Mouse (Mus musculus) R1 (cell line): ENCODE data around the gene Nfkbid.

ENCODE experiments used
- DNase-seq: peaks from one replicate; pipeline ENCODE4 v3.0.0-alpha.2; 2018; ENCODE audit warnings: low read depth, low spot score

Nfkbid gene

DNA sequence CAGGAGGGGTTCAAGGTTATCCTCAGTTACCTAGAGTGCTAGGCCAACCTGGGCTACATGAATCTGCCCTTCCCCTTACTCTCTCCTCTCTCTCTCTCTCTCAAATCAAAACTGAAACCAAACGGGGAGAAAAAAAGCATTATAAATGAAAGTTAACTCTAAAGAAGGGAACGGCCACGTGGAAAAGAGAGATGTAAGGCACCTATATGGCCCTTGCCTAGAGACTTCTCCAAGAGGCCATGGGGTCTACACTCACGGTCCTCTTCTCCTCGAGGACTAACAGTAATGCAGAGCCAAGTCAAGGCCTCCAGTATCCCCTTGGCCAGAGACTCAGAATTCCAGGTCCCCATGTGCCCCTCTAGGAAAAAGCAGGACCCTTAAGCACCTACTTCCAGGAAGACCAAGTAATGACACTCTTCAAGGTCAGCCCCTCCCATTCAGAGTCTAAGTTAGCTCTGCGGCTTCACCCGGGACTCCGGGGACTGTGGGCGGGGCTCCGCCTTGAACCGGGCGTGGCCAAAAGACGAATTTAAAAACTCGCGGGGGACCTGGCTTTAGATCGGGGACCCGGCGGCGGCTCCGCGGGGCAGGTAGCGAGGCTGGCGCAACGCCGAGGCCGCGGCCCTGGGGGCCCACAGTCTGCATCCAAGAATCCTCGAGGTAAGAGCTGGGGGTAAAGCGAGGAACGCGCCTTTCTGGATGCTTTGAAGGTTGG, at the start of gene Nfkbid:
Gene Nfkbid (plus strand): TSS at position 558 of the 715 bp plus-strand sequence.
- DNase-seq = peak; percentile 89

- DNase-seq = peak; percentile 100
Measured at GRCm38 (mm10) chr7:30373501-30373962, 48.0 kb upstream of the Nfkbid start.

DNA sequence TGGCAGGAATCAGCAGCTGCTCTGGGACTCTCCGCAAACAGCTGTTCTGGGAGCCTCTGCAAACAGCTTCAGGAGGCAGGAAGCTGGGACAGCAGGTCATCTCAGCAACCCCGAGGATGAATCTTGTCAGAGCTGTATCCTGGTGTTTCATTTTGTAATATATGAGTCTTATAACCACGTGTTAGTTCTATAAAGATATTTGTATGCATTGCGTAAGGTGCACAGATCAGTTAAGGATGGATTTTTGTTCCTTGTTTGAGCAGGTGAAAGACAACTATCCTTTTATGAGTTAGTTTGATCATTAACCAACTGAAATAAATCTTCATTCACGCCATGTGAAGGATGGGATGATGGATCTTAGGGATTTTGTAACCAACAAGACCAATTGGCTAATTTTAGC, 41.5 kb upstream of the Nfkbid start:
- DNase-seq = no peak

- DNase-seq = peak; percentile 62
Measured at GRCm38 (mm10) chr7:30384106-30384505, 37.4 kb upstream of the Nfkbid start.

GRCm38 (mm10) chr7:30392746-30393520, 28.6 kb upstream of the Nfkbid start:
- no peak for DNase-seq

DNA sequence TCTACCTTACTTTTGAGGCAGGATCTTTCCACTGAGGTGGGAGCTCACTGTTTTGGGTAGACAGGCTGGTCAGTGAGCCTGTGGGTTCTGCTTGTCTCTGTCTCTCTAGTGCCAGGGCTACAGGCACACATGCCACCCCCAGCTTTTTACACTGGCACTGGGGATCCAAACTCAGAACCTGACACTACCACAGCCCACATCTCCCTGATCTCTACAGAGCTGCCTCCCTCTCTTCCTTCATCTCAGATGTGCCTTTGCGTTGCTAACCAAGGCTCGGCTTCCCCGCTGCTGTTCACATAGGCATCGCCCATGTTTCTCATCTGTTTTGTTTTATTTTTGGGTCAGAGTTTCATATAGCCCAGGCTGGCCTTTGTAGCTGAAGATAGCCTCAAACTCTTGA, 27.9 kb upstream of the Nfkbid start:
- DNase-seq = no peak

- DNase-seq = no peak
Measured at GRCm38 (mm10) chr7:30394379-30394778, 27.2 kb upstream of the Nfkbid start.

- peak; percentile 45 for DNase-seq
Measured at GRCm38 (mm10) chr7:30394871-30395270, 26.7 kb upstream of the Nfkbid start.

GRCm38 (mm10) chr7:30399671-30400070, 21.9 kb upstream of the Nfkbid start:
- DNase-seq = no peak

DNA sequence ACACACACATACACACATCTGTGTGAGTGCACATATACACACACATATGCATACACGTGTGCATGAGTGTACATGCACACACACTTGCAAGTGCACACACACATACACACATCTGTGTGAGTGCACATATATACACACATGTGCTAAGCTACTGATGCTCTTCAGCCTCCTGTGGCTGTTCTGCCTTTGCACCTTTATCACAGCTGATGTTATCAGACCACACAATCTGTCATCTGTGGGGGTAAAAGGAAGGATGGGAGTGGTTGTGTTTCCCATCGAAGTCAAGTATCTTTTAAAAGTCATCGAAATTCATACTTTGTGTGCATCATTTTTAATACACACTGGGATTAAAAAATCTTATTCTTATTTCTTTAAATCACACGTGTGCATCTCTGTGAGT, 19.2 kb upstream of the Nfkbid start:
- no peak for DNase-seq

- no peak for DNase-seq
Measured at GRCm38 (mm10) chr7:30408639-30409038, 12.9 kb upstream of the Nfkbid start.

DNA sequence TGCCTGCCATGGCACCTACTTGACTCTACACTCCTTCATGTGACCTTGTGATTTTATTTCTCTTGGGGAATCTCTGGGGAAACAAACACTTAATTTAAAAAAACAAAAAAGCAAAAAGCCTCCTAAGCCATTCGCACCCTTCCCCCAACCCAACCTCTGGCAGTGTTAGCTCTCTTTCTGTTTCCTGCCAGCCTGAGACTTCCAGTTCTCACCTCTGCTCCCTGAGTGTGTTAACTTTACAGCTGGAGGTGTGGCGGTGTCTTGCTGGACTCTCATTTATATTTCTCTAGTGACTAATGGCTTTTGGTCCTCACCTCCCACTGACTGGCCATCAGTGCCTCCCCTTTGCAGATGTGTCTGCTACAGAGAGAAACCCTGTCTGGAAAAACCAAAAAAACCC, 11.7 kb upstream of the Nfkbid start:
- no peak for DNase-seq

DNA sequence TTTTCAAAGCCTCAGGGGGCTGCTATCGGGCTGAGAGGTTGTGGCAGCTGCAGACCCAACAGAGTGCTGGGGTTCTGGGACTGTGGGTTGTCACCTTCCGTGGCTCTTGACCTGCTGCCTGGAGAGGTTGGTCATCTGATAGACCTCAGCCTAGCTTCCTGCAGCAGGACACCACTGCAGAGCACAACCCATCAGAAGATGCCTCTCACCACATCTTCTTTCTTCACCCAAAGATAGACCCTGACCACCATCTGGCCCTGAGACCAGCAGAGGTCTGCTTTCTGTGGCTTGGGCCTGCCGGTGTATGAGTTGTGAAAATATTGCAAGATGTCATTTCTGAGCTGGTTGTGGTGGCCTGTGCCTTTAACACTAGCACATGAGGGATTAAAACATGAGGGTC, 10.5 kb upstream of the Nfkbid start:
- no peak for DNase-seq

DNA sequence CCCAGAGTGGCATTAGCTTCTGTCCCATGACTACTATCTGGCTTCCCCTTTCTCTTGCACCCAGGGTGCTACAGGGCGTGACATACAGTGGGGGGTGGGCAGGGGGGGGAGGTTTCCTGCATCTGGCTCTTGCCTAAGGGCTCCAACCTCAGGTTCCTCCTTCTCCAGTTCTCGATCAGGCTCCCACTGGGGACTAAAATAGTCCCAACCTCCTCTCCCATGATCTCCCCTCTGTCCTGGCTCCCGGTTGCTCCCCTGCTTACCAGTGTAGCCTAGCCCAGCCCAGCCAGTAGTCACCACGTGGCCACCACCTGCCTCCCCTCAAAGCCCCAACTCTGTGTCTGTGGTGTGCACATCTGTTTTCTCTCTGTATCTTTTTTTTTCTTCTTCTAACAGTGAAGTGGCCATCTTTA, 8.8 kb upstream of the Nfkbid start:
- no peak for DNase-seq

DNA sequence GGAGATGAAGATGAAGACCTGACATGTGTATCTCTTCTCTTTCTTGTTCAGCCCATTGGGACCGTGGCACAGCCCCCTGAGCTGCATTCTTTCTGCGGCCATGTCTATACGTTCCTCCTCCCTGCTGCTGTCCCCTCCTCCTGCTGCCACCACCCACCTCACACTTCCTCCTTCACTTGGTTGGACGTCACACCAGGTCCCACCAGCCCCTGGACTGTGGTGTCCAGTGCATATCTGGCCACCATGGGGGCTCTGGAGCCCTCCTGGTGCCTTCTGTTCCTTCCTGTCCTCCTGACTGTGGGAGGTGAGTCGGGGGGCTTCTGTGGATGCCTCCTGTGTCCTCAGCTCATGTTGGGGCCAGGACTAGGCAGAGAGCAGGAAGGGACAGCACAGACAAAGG, 7.9 kb upstream of the Nfkbid start, which contains the start of gene Tyrobp:
Gene Tyrobp (plus strand): TSS at position 165 of the 400 bp plus-strand sequence.
- DNase-seq = no peak

GRCm38 (mm10) chr7:30417856-30418255, 3.7 kb upstream of the Nfkbid start:
- DNase-seq = no peak

GRCm38 (mm10) chr7:30419561-30420499, 1.7 kb upstream of the Nfkbid start, which contains the start of gene Hcst:
Gene Hcst (minus strand): TSS chr7:30419854.
- DNase-seq = no peak

- no peak for DNase-seq
Measured at GRCm38 (mm10) chr7:30420673-30421072, 859 bp upstream of the Nfkbid start.

DNA sequence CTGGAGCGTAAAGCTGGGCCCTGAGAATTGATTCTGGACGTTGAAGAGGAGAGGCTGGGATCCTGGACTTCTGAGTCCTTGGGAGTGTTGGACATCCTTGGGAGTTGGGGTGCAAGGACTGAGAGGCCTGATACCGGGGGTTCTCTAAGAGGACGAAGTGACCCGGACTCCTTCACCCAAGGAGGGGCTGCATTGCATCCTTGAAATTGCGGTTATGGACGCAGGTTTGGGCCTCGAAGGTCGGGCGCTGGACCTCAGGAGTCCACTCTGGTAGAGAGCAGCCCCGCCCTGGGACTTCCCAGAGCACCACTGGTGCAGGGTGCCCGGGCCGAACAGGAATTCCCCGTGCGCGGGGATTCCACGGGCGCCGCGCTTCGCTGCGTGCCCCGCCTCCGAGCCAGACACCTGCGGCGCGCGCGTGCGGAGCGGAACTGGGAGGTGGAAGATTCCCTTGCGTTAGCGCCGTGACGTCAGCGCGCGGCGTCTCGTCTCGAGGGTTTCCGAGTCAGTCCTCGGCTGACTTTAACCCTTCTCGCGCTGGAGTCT, 431 bp downstream of the Nfkbid start:
- peak; percentile 93 for DNase-seq

DNA sequence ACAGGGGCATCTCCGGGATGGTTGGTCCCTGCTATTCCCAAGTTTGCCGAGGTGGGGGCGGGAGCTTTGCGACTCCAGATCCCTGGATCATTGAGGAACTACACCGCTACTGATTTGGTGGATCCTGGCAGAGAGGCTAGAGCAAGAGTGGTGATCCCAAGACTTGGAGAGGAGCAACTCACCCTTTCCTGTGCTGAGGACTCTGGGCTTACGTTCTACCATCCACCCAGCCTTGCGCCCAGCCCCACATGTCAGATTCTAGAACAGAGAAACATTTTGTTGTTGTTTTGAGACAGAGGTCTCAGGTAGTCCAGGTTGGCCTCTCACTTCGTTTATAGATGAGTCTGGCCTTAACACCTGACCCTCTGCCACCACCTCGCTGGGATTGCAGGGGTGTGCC, 1.0 kb downstream of the Nfkbid start:
- no peak for DNase-seq

GRCm38 (mm10) chr7:30423071-30423641, 1.6 kb downstream of the Nfkbid start:
- no peak for DNase-seq
